Mouse (Mus musculus): Measurements from ENCODE around the gene Gpr107. TPM values are rescaled to one million over a fixed set of nuclear protein-coding genes. Genes with fewer than 3 reads are reported as not detected.

Gpr107 gene
- polyA plus RNA-seq, 1 experiment from 2014 or later: 34.9 TPM

DNA sequence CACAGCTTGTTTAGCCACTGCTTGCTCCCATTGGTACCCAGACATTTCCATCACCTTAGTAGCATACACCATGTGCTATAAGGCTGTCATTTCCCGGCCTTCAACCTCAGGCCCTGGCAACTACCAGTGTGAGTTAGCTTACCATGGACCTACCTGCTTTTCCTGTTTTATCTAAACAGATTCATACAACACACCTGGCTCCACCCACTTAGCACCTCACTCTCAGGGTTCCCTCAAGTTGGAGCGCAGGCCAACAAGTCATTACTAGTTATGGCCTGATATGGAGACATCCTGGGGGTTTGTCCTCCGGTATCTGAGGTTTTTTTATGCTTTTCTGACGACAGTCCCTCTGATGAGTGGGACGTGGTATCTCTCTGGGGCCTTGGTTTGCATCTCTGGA, 28.6 kb upstream of the Gpr107 start:
- Histone ChIP-seq H3K9me3 (replicated peaks; ENCODE audit: control insufficient read depth, low read length, poor library complexity, severe bottlenecking) (no peaks in the 10 kb centered on the region), H3K9ac (ENCODE audit: low read depth, low read length) (no peak overlapping the region), H3K27me3 (ENCODE audit: control insufficient read depth, insufficient read depth, low read depth, low read length) (no peaks in the 10 kb centered on the region), H3K4me1 (ENCODE audit: control insufficient read depth, insufficient read depth, low read length) (peaks cover 4% of the 10 kb centered on the region; the same call in 1 of the 2 replicates), H3K4me3 (ENCODE audit: low read depth, low read length) (no peak overlapping the region), H3K36me3 (ENCODE audit: control insufficient read depth, insufficient read depth, low read length) (no peaks in the 10 kb centered on the region), H3K27ac (ENCODE audit: low read length) (no peak overlapping the region), H3K4me2 (ENCODE audit: low read length) (no peak overlapping the region)
- 89% methylated on average over 5 of the region's 5 CpGs for WGBS
- ATAC-seq: no peak

DNA sequence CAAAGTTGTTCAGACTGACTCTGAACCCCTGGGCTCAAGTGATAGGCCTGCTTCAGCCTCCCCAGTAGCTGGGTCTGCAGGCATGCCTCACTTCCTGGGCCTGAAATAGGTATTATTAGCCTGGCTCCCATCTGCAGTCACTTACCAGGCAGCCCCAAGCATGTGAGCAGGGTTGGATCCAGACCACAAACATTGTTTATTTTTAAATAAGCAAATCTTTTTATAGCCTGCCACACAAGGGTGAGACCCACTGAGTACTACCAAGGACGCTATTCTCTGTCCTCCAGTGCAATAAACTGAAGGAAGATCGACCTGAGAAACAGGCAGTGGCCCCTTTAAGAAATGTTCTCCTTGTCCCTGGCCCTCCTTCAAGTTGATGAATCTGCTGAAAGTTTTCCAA, 27.4 kb upstream of the Gpr107 start:
- Histone ChIP-seq H3K36me3 (ENCODE audit: control insufficient read depth, insufficient read depth, low read length) (no peaks in the 10 kb centered on the region), H3K27ac (ENCODE audit: low read length) (no peak overlapping the region), H3K9me3 (replicated peaks; ENCODE audit: control insufficient read depth, low read length, poor library complexity, severe bottlenecking) (no peaks in the 10 kb centered on the region), H3K4me2 (ENCODE audit: low read length) (no peak overlapping the region), H3K4me3 (ENCODE audit: low read depth, low read length) (no peak overlapping the region), H3K27me3 (ENCODE audit: control insufficient read depth, insufficient read depth, low read depth, low read length) (no peaks in the 10 kb centered on the region), H3K4me1 (ENCODE audit: control insufficient read depth, insufficient read depth, low read length) (peaks cover 4% of the 10 kb centered on the region; the same call in 1 of the 2 replicates), H3K9ac (ENCODE audit: low read depth, low read length) (no peak overlapping the region)
- WGBS: 76% methylated on average over 2 of the region's 2 CpGs
- no peak for ATAC-seq

DNA sequence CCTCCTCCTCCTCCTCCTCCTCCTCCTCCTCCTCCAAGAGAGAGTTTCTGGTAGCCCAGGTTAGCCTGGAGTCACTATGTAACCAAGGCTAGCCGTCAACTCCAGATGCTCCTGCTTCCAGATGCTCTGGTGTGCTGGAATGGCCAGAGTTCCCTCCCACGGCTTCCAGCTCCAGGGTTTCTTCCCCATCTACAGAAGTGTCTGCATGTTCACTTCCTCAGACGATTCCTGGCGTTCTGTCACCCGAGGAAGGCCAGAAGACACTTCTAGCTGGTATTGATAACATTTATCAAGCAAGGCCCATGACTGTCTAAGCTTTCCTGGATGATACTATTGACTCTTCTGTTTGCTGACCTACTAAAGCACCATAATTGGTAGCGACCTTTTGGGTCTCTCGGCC, 27.0 kb upstream of the Gpr107 start:
- no peaks in the 10 kb centered on the region for H3K27me3 ChIP-seq (ENCODE audit: control insufficient read depth, insufficient read depth, low read depth, low read length)
- no peak for ATAC-seq
- no peaks in the 10 kb centered on the region for H3K36me3 ChIP-seq (ENCODE audit: control insufficient read depth, insufficient read depth, low read length)
- no peak overlapping the region for H3K4me3 ChIP-seq (ENCODE audit: low read depth, low read length)
- H3K9ac ChIP-seq (ENCODE audit: low read depth, low read length): no peak overlapping the region
- no peaks in the 10 kb centered on the region for H3K9me3 ChIP-seq (replicated peaks; ENCODE audit: control insufficient read depth, low read length, poor library complexity, severe bottlenecking)
- 0 out of 2 replicates have a peak, but pooled peaks cover 2% of the 10 kb centered on the region for H3K4me1 ChIP-seq (ENCODE audit: control insufficient read depth, insufficient read depth, low read length)
- H3K27ac ChIP-seq (ENCODE audit: low read length): no peak overlapping the region
- no peak overlapping the region for H3K4me2 ChIP-seq (ENCODE audit: low read length)
- 91% methylated on average over 7 of the region's 7 CpGs for WGBS

DNA sequence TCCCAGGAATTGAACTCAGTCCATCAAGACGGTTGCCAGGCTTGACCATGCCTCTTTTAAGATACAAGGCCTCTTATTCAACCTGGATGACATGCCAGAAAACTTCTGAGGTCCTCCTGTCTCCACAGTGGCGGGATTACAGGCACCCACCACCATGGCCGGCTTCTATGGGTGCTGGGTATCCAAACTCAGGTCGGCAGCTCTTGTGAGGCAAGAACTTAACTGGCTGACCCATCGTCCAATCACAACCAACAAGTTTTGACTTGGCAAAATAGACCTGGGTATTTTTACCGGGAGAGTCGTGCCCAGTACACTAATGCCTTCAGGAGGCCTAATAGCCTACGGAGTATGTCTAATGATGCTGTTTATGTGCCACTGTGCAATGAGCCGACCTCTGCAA, 26.1 kb upstream of the Gpr107 start:
- H3K4me3 ChIP-seq (ENCODE audit: low read depth, low read length): no peak overlapping the region
- H3K4me2 ChIP-seq (ENCODE audit: low read length): no peak overlapping the region
- H3K4me1 ChIP-seq (ENCODE audit: control insufficient read depth, insufficient read depth, low read length): 0 out of 2 replicates have a peak, but pooled peaks cover 2% of the 10 kb centered on the region
- no peaks in the 10 kb centered on the region for H3K36me3 ChIP-seq (ENCODE audit: control insufficient read depth, insufficient read depth, low read length)
- ATAC-seq: no peak
- H3K9me3 ChIP-seq (replicated peaks; ENCODE audit: control insufficient read depth, low read length, poor library complexity, severe bottlenecking): no peaks in the 10 kb centered on the region
- WGBS: 90% methylated on average over 9 of the region's 9 CpGs
- H3K9ac ChIP-seq (ENCODE audit: low read depth, low read length): no peak overlapping the region
- no peaks in the 10 kb centered on the region for H3K27me3 ChIP-seq (ENCODE audit: control insufficient read depth, insufficient read depth, low read depth, low read length)
- H3K27ac ChIP-seq (ENCODE audit: low read length): no peak overlapping the region

DNA sequence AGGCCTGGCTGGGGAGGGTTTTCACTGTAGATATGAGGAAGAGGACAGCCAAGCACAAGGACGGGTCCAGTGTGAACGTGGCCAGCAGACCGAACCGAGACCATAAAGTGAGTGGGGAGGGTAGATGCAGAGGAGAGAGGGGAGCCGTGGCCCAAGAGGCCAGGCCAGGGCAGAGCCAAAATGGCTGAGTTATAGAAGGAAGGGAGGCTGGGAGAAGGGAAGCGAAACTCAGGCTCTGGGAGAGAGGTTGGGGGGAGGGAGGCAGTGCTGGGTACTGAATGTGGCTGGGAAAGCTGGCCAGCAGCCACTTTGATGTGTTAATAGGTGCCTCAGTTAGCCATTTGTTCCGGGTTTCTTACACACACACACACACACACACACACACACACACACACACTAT, 24.9 kb upstream of the Gpr107 start:
- no peak overlapping the region for H3K4me3 ChIP-seq (ENCODE audit: low read depth, low read length)
- no peak overlapping the region for H3K4me2 ChIP-seq (ENCODE audit: low read length)
- peaks cover 5% of the 10 kb centered on the region; the same call in 1 of the 2 replicates for H3K4me1 ChIP-seq (ENCODE audit: control insufficient read depth, insufficient read depth, low read length)
- ATAC-seq: no peak
- H3K27me3 ChIP-seq (ENCODE audit: control insufficient read depth, insufficient read depth, low read depth, low read length): no peaks in the 10 kb centered on the region
- H3K27ac ChIP-seq (ENCODE audit: low read length): no peak overlapping the region
- no peak overlapping the region for H3K9ac ChIP-seq (ENCODE audit: low read depth, low read length)
- WGBS: 61% methylated on average over 7 of the region's 7 CpGs
- H3K36me3 ChIP-seq (ENCODE audit: control insufficient read depth, insufficient read depth, low read length): no peaks in the 10 kb centered on the region
- no peaks in the 10 kb centered on the region for H3K9me3 ChIP-seq (replicated peaks; ENCODE audit: control insufficient read depth, low read length, poor library complexity, severe bottlenecking)

DNA sequence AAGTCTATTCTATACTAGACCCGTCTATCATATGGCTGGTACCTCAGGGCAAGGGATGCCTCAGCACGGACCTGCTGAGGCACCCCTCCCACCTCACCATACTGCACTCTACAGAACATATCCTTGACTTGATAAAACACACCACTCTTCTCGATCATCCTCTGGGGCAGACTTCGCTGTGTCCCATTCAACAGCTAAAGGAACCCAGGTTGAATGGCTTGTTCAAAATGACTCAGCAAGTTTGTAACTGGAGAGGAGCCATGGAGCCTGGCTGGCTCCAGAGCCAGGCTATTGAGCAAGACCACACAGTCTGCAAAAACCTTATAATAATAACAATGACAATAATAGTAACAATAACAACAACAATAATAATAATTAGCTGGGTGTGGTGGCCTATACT, 24.2 kb upstream of the Gpr107 start:
- Histone ChIP-seq H3K9ac (ENCODE audit: low read depth, low read length) (no peak overlapping the region), H3K4me1 (ENCODE audit: control insufficient read depth, insufficient read depth, low read length) (peaks cover 7% of the 10 kb centered on the region; the same call in 1 of the 2 replicates), H3K27ac (ENCODE audit: low read length) (no peak overlapping the region), H3K4me3 (ENCODE audit: low read depth, low read length) (no peak overlapping the region), H3K4me2 (ENCODE audit: low read length) (no peak overlapping the region), H3K36me3 (ENCODE audit: control insufficient read depth, insufficient read depth, low read length) (no peaks in the 10 kb centered on the region), H3K9me3 (replicated peaks; ENCODE audit: control insufficient read depth, low read length, poor library complexity, severe bottlenecking) (no peaks in the 10 kb centered on the region), H3K27me3 (ENCODE audit: control insufficient read depth, insufficient read depth, low read depth, low read length) (no peaks in the 10 kb centered on the region)
- 82% methylated on average over 4 of the region's 4 CpGs for WGBS
- no peak for ATAC-seq

DNA sequence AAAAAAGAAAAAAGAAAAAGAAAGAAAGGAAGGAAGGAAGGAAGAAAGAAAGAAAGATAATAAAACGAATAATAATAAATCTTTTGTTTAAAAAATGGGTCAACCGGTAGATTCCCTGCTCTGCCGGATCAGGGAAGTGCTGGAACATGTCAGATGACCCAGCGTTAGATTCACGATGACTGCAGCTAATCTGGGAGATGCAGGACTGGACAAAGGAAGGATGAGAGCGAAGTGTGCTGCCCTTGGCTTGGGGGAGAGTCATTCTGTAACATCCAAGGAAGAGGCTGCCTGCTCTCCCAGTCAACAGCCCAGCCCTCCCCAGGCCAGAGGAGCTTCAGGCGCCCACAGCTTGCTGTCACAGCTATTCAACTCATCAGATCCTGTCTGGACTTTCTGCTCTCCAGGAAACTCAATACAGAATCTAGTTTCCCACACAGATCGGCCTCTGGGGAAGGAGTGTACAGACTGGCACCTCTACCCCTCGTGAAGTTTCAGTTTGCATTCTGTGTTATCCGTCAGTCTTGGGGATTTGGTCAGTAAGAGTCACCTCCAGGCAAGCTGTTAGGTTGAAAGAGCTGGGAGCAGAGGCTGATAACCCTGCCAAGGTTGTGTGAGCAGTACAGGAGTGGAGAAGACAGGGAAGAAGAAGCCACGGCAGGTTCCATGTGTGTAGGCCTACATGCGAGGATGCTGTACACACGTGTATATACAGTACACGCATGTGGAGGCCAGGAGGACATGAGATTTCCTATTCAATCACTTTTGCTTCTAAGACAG, 22.2 kb upstream of the Gpr107 start:
- Histone ChIP-seq H3K27me3 (ENCODE audit: control insufficient read depth, insufficient read depth, low read depth, low read length) (no peaks in the 10 kb centered on the region), H3K4me2 (ENCODE audit: low read length) (no peak overlapping the region), H3K4me3 (ENCODE audit: low read depth, low read length) (no peak overlapping the region), H3K9ac (ENCODE audit: low read depth, low read length) (no peak overlapping the region), H3K9me3 (replicated peaks; ENCODE audit: control insufficient read depth, low read length, poor library complexity, severe bottlenecking) (no peaks in the 10 kb centered on the region), H3K4me1 (ENCODE audit: control insufficient read depth, insufficient read depth, low read length) (peaks cover 7% of the 10 kb centered on the region; the same call in 1 of the 2 replicates), H3K27ac (ENCODE audit: low read length) (no peak overlapping the region), H3K36me3 (ENCODE audit: control insufficient read depth, insufficient read depth, low read length) (no peaks in the 10 kb centered on the region)
- 89% methylated on average over 14 of the region's 14 CpGs for WGBS
- ATAC-seq: no peak

DNA sequence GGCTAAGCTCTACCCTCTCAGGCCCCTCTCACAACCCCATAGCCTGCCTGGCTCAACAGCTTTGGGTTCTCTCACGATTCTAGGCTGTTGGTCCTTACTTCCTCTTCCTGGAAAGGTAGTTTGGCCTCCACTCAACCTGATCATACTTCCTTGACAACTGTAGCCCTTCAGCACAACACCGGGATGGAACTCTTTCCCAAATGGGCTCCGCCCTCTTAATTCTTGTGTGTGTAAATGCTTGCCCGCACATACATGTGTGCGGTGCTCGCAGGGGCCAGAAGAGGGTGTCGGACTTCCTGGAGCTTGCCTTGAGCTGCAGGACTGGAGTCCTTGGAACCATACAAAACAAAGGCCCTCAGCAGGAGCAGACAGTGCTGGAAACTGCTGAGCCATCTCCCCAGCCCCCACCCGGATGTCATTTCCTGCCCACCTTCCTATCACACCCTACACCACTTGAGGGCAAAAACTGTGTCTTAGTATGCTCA, 21.3 kb upstream of the Gpr107 start:
- Histone ChIP-seq H3K9me3 (replicated peaks; ENCODE audit: control insufficient read depth, low read length, poor library complexity, severe bottlenecking) (no peaks in the 10 kb centered on the region), H3K4me1 (ENCODE audit: control insufficient read depth, insufficient read depth, low read length) (peaks cover 7% of the 10 kb centered on the region; the same call in 1 of the 2 replicates), H3K9ac (ENCODE audit: low read depth, low read length) (no peak overlapping the region), H3K4me3 (ENCODE audit: low read depth, low read length) (no peak overlapping the region), H3K4me2 (ENCODE audit: low read length) (no peak overlapping the region), H3K36me3 (ENCODE audit: control insufficient read depth, insufficient read depth, low read length) (no peaks in the 10 kb centered on the region), H3K27me3 (ENCODE audit: control insufficient read depth, insufficient read depth, low read depth, low read length) (no peaks in the 10 kb centered on the region), H3K27ac (ENCODE audit: low read length) (no peak overlapping the region)
- ATAC-seq: no peak
- WGBS: 83% methylated on average over 8 of the region's 8 CpGs

DNA sequence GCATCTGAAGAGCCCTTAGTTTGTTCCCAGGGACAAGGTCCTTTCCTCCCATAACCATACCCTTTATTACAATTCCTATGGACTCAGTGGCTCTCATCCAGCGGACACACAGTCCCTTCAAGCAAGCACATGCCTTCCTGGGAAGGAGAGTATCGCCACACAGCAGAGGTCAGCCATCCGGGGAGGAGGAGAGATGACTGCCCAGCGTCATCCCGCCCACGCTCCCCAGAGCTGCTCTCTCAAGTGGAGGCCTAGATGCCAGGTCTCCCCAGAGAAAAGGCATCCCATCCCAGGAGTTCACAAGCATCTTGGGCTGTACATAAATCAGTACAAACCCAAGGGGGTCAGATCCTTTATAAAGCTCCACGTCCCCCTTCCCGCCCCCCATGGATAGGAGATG, 19.4 kb upstream of the Gpr107 start:
- Histone ChIP-seq H3K4me3 (ENCODE audit: low read depth, low read length) (no peak overlapping the region), H3K27ac (ENCODE audit: low read length) (no peak overlapping the region), H3K4me2 (ENCODE audit: low read length) (no peak overlapping the region), H3K4me1 (ENCODE audit: control insufficient read depth, insufficient read depth, low read length) (peaks cover 7% of the 10 kb centered on the region; the same call in 1 of the 2 replicates), H3K36me3 (ENCODE audit: control insufficient read depth, insufficient read depth, low read length) (no peaks in the 10 kb centered on the region), H3K9me3 (replicated peaks; ENCODE audit: control insufficient read depth, low read length, poor library complexity, severe bottlenecking) (no peaks in the 10 kb centered on the region), H3K27me3 (ENCODE audit: control insufficient read depth, insufficient read depth, low read depth, low read length) (no peaks in the 10 kb centered on the region), H3K9ac (ENCODE audit: low read depth, low read length) (no peak overlapping the region)
- ATAC-seq: no peak
- WGBS: 69% methylated on average over 8 of the region's 8 CpGs

Measured in midbrain, embryonic 16.5 days (tissue).